Mouse (Mus musculus) stomach, embryonic 14.5 days (tissue): ENCODE measurements at regions not wholly inside any gene's neighbourhood (a gene's known extent, or its start where the extent isn't known, plus 50 kb on each side); places are given as distances from the start of the nearest gene placed in this dataset.
A peak's percentile ranks its signal among the peaks of the same experiment; 100 is the strongest.

Source experiments
- ATAC-seq: fragments of 200-750 bp; cut with Nextera tagmentation; 2 replicates; pipeline ENCODE4 v1.8.0; 2017; ENCODE audit warnings: low read depth, moderate TSS enrichment; ENCODE audit not compliant: insufficient number of reproducible peaks, insufficient read depth, low FRiP score
- H3K27ac ChIP-seq: fragments of 300-500 bp; sonication (generic); 2 replicates; pipeline ENCODE4 v1.5.1; 2014; ENCODE audit warnings: mild to moderate bottlenecking, low read length, moderate library complexity, mixed read lengths
- H3K27me3 ChIP-seq: fragments of 300-500 bp; sonication (generic); 2 replicates; pipeline ENCODE4 v1.6.1; 2014; ENCODE audit warnings: low read length, control low read depth, mixed read lengths; ENCODE audit not compliant: control insufficient read depth, insufficient read depth
- H3K36me3 ChIP-seq: fragments of 300-500 bp; sonication (generic); 2 replicates; pipeline ENCODE4 v1.6.1; 2014; ENCODE audit warnings: mild to moderate bottlenecking, control low read depth, low read length, moderate library complexity, mixed read lengths; ENCODE audit not compliant: control insufficient read depth, insufficient read depth
- H3K4me1 ChIP-seq: fragments of 300-500 bp; sonication (generic); 2 replicates; pipeline ENCODE4 v1.6.1; 2014; ENCODE audit warnings: low read length, control low read depth, mixed read lengths; ENCODE audit not compliant: control insufficient read depth, insufficient read depth
- H3K4me2 ChIP-seq: fragments of 300-500 bp; sonication (generic); replicated peaks from 2 replicates; pipeline ENCODE4 v1.6.1; 2014; ENCODE audit warnings: low read depth, low read length, control low read depth
- H3K4me3 ChIP-seq: fragments of 300-500 bp; sonication (generic); 2 replicates; pipeline ENCODE4 v1.5.1; 2014; ENCODE audit warnings: low read depth, low read length, control low read depth
- H3K9ac ChIP-seq: fragments of 300-500 bp; sonication (generic); replicated peaks from 2 replicates; pipeline ENCODE4 v1.6.1; 2014; ENCODE audit warnings: low read depth, mild to moderate bottlenecking, control low read depth, low read length, moderate library complexity, mixed read lengths
- H3K9me3 ChIP-seq: fragments of 300-500 bp; sonication (generic); 2 replicates; pipeline ENCODE4 v1.6.1; 2016; ENCODE audit warnings: low read depth, low read length, control low read depth; ENCODE audit not compliant: control insufficient read depth
- WGBS: fragments of 180-500 bp; shearing (Covaris S2); extraction: QIAGEN DNeasy Blood & Tissue Kit; methylation state at CpG from one replicate; pipeline ENCODE4 v1.1.7; 2014; 5-methylcytosine and 5-hydroxymethylcytosine counted together

DNA sequence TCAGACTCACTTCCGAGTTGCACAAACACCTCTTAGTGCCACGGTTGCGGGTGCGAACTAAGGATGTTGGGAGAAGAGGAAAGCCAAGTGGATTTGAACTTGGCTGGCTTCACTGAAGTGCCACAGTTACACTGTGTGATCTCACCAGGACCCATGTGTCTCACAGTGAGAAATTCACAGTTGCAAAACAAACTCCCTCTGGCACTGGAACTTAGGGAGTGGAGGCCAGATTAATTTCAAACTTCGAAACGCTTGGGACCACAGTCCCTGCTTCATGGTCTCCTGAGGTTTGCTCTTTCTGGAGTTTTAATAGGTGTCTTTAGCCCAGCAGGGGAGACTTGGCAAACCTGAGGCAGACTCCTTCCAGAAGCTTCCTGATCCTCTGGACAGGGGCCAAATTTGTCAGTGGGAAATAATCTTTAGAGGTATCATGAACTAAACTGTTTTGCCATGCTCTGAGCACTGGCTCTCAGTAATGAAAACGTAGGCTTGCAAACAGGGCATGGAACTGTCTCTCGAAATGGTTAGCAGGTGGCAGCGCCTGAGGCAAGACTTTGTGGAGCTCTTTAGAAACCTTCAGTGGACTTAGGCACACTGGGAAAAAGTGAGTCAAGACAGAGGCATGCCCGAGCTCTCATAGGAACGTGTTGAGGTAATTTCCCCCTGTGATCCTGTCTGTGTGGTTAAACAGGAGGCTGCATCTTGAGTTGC, 121.2 kb upstream of the Gm5148 start:
- Histone ChIP-seq H3K9ac (no peak overlapping the region), H3K9me3 (no peaks in the 10 kb centered on the region), H3K27ac (no peak overlapping the region), H3K4me3 (no peak overlapping the region), H3K4me1 (peaks cover 16% of the 10 kb centered on the region), H3K27me3 (no peaks in the 10 kb centered on the region), H3K4me2 (no peak overlapping the region), H3K36me3 (no peaks in the 10 kb centered on the region)
- no peak for ATAC-seq
- 70% methylated on average over 11 of the region's 11 CpGs for WGBS

GRCm38 (mm10) chr3:37844731-37845312, 120.5 kb upstream of the Gm5148 start:
- Histone ChIP-seq H3K9ac (no peak overlapping the region), H3K27me3 (no peaks in the 10 kb centered on the region), H3K9me3 (no peaks in the 10 kb centered on the region), H3K4me2 (no peak overlapping the region), H3K27ac (no peak overlapping the region), H3K4me3 (no peak overlapping the region), H3K36me3 (no peaks in the 10 kb centered on the region), H3K4me1 (peaks cover 16% of the 10 kb centered on the region)
- ATAC-seq = no peak
- WGBS = 83% methylated on average over 8 of the region's 8 CpGs

DNA sequence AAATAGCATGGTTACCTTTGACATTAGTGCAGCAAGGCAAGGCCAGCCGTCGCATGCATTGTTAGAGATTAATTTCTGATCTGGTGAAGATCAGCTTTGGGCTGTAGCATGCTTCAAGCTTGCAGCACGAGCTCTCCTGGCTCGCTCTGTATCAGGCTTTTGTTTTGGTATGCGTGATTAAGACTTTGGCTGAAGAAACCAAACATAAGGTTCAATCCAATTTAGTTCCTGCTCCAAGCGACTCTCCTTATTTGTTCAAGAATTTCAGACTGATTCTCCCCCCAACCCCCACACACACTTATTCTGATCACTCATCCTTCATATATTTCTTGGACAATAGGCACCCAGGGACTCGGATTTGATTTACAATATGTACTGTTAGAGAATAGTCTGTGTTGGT, 118.0 kb upstream of the Gm5148 start:
- Histone ChIP-seq H3K4me1 (peaks cover 16% of the 10 kb centered on the region), H3K4me3 (no peak overlapping the region), H3K9me3 (no peaks in the 10 kb centered on the region), H3K27me3 (no peaks in the 10 kb centered on the region), H3K4me2 (no peak overlapping the region), H3K36me3 (no peaks in the 10 kb centered on the region), H3K27ac (no peak overlapping the region), H3K9ac (no peak overlapping the region)
- no peak for ATAC-seq
- 39% methylated on average over 7 of the region's 7 CpGs for WGBS

- WGBS = 72% methylated on average over 11 of the region's 11 CpGs
- no peak for ATAC-seq
- H3K27ac ChIP-seq = no peak overlapping the region
- H3K9ac ChIP-seq = no peak overlapping the region
- H3K27me3 ChIP-seq = no peaks in the 10 kb centered on the region
- peaks cover 10% of the 10 kb centered on the region; the same call in 1 of the 2 replicates for H3K4me1 ChIP-seq
- no peaks in the 10 kb centered on the region for H3K9me3 ChIP-seq
- no peak overlapping the region for H3K4me2 ChIP-seq
- H3K36me3 ChIP-seq = no peaks in the 10 kb centered on the region
- H3K4me3 ChIP-seq = no peak overlapping the region
Observed at GRCm38 (mm10) chr3:37838896-37839295, 114.6 kb upstream of the Gm5148 start.

DNA sequence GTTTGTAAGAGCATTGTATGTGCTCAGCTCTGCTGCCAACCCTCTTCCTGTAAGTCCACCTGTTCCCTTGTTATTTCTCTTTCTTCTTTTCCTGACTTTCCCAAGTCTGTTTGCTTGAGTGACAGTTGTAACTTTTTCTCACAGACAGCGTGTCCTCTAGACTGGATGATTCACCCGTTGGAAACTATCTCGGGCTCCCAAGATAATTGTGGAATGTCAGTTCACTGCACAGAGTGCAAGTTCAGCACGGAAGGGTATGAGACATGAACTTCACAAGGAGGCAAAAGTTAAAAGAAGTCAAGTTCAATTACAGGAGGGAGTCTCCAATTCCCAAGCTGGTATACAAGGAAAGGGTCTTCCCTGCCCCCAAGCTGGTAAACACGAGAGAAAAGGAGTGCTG, 112.5 kb upstream of the Gm5148 start:
- H3K27me3 ChIP-seq = no peaks in the 10 kb centered on the region
- no peak overlapping the region for H3K4me3 ChIP-seq
- H3K36me3 ChIP-seq = no peaks in the 10 kb centered on the region
- ATAC-seq = no peak
- peaks cover 4% of the 10 kb centered on the region; the same call in 1 of the 2 replicates for H3K4me1 ChIP-seq
- no peak overlapping the region for H3K9ac ChIP-seq
- H3K27ac ChIP-seq = no peak overlapping the region
- WGBS = 74% methylated on average over 5 of the region's 5 CpGs
- H3K9me3 ChIP-seq = no peaks in the 10 kb centered on the region
- no peak overlapping the region for H3K4me2 ChIP-seq

DNA sequence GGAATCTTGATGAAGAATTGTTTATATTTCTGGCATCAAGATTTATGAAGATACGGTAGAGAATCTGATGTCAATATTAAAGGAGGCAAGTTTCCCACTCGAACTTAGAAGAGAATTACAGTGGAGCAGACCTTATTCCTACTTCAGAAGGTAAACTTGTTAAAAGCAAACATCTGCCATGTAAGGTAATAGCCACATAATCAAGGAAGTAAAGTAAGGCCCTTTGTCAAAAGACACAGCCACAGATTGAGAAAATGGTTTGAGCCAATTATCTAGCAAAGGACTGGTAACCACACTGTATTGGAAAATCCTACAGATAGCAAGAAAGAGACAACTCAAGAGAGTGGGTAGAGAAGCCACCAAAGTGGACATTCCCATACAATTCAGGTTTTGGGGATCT, 111.4 kb upstream of the Gm5148 start:
- no peak overlapping the region for H3K27ac ChIP-seq

GRCm38 (mm10) chr3:37835135-37835534, 110.8 kb upstream of the Gm5148 start:
- H3K9ac ChIP-seq = no peak overlapping the region
- no peak for ATAC-seq
- WGBS = 77% methylated on average over 5 of the region's 5 CpGs
- H3K4me1 ChIP-seq = peaks cover 4% of the 10 kb centered on the region; the same call in 1 of the 2 replicates
- no peaks in the 10 kb centered on the region for H3K9me3 ChIP-seq
- H3K36me3 ChIP-seq = no peaks in the 10 kb centered on the region
- peak overlapping the region; percentile 3; the same call in 1 of the 2 replicates for H3K27ac ChIP-seq
- no peaks in the 10 kb centered on the region for H3K27me3 ChIP-seq
- no peak overlapping the region for H3K4me2 ChIP-seq
- H3K4me3 ChIP-seq = no peak overlapping the region

More for the DNA sequence above, 111.4 kb upstream of the Gm5148 start:
- Histone ChIP-seq H3K4me3 (no peak overlapping the region), H3K4me2 (no peak overlapping the region), H3K9ac (no peak overlapping the region), H3K27me3 (no peaks in the 10 kb centered on the region), H3K36me3 (no peaks in the 10 kb centered on the region), H3K9me3 (no peaks in the 10 kb centered on the region), H3K4me1 (peaks cover 4% of the 10 kb centered on the region; the same call in 1 of the 2 replicates)
- WGBS = 82% methylated on average over 2 of the region's 2 CpGs
- no peak for ATAC-seq

GRCm38 (mm10) chr3:37834626-37835025, 110.3 kb upstream of the Gm5148 start:
- no peaks in the 10 kb centered on the region for H3K27me3 ChIP-seq
- H3K9me3 ChIP-seq = no peaks in the 10 kb centered on the region
- no peaks in the 10 kb centered on the region for H3K36me3 ChIP-seq
- H3K4me3 ChIP-seq = no peak overlapping the region
- no peak for ATAC-seq
- 36% methylated on average over 3 of the region's 3 CpGs for WGBS
- no peak overlapping the region; the same call in 1 of the 2 replicates for H3K27ac ChIP-seq
- no peak overlapping the region for H3K4me2 ChIP-seq
- H3K9ac ChIP-seq = no peak overlapping the region
- H3K4me1 ChIP-seq = peaks cover 4% of the 10 kb centered on the region; the same call in 1 of the 2 replicates
